Mouse (Mus musculus) kidney, adult 2 months (tissue): ENCODE results near the gene Engase. TPM values are rescaled to one million over a fixed set of nuclear protein-coding genes. Genes with fewer than 3 reads are reported as not detected.
A peak's percentile ranks its signal among the peaks of the same experiment; 100 is the strongest.

Experiments
- DNase-seq: peaks from one replicate; pipeline ENCODE4 v3.0.0; 2021
- H3K27ac ChIP-seq: fragments of 200-500 bp; 2 replicates; pipeline ENCODE4 v1.5.1; 2012; ENCODE audit warnings: low read depth, low read length, control low read depth, inconsistent platforms; ENCODE audit not compliant: insufficient read depth
- H3K27me3 ChIP-seq: fragments of 200-500 bp; replicated peaks from 2 replicates; pipeline ENCODE4 v1.6.1; 2012; ENCODE audit warnings: mild to moderate bottlenecking, moderate library complexity, low read length, inconsistent platforms; ENCODE audit not compliant: control insufficient read depth, insufficient read depth
- H3K36me3 ChIP-seq: fragments of 200-500 bp; 2 replicates; pipeline ENCODE4 v1.6.1; 2012; ENCODE audit warnings: mild to moderate bottlenecking, moderate library complexity, low read length, inconsistent platforms; ENCODE audit not compliant: control insufficient read depth, insufficient read depth
- H3K4me1 ChIP-seq: fragments of 200-500 bp; 2 replicates; pipeline ENCODE4 v1.6.1; 2011; ENCODE audit warnings: low read length; ENCODE audit not compliant: control insufficient read depth, insufficient read depth
- H3K4me3 ChIP-seq: fragments of 200-500 bp; 2 replicates; pipeline ENCODE4 v1.5.1; 2011; ENCODE audit warnings: mild to moderate bottlenecking, low read depth, low read length, control low read depth; ENCODE audit not compliant: insufficient read depth
- CTCF ChIP-seq: fragments of 200-500 bp; conservative IDR thresholded peaks from 2 replicates; pipeline ENCODE4 v1.5.1; 2011; ENCODE audit warnings: low read depth, mild to moderate bottlenecking, control low read depth, low read length, moderate library complexity, mixed read lengths; ENCODE audit not compliant: insufficient read depth, insufficient read length
- POLR2A ChIP-seq: fragments of 200-500 bp; IDR thresholded peaks from one replicate; pipeline ENCODE4 v1.6.1; 2011; ENCODE audit warnings: low read depth, low read length, control low read depth
- WGBS: fragments of 180-500 bp; shearing (Covaris S2); methylation state at CpG from one replicate; pipeline ENCODE4 v1.1.7; 2018; 5-methylcytosine and 5-hydroxymethylcytosine counted together
- polyA plus RNA-seq: library from polyadenylated mRNA; depleted of rRNA; stranded (reverse); fragments of >200 nt; gene quantifications from 2 replicates; pipeline ENCODE4 v1.2.3, GENCODE M21; 2012

Engase gene
- polyA plus RNA-seq, 1 experiment: 12.3 TPM

DNA sequence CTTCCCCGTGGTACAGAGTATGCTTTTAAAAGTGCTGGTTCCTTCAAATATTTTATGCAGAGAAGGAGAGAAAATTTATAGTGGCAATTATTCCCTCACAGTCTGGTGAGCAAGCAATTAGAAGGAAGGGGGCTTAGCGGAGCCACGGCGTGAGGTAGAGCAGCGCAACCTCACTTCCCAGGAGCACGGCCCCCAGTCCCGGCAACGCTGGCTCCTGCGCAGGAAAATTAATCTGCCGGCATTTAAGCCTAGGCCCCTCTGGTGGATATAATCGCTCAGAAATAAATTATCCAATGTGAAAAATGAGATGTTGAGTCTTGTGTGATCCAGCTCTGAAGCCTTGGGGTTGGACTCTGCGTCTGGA, 12.3 kb downstream of the Engase start:
- peak overlapping the region; percentile 45; the same call in 1 of the 2 replicates for H3K27ac ChIP-seq
- WGBS: 47% methylated on average over 12 of the region's 12 CpGs
- no peak for TF ChIP-seq POLR2A
- no peak for TF ChIP-seq CTCF

DNA sequence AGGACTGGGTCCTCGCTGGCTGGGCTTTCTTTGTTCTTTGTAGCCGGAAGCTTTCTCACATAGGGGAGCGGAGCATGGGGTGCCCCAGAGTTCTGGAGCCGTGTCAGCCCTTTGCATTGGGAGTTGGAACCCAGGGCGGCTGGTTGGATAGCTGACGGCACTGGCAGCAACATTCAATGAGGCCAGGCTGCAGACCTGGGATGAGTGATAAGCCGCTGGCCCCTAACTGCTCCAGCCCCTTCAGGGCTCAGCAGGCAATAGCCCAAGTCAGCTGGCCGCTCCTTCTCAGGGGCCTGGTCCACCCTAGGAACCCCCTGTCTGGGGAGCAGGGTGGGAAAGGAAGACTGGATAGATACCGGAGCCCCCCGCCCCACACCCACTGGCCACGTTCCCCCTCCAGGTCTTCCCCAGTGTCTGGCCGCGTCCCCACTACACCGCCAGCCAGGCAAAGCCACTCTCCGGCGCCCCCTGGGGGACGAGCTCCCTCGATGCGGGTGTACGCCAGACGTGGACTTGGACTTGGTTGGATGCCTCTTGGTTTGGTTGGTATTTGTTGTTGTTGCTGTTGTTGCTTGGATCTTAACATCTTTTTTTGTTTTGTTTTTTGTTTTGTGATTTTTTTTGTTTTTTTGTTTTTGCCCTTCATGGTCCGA, 14.1 kb downstream of the Engase start:
- peak; percentile 56 for DNase-seq

More for the DNA sequence above, 12.3 kb downstream of the Engase start:
- Histone ChIP-seq H3K36me3 (no peaks in the 10 kb centered on the region), H3K27me3 (no peaks in the 10 kb centered on the region), H3K4me1 (no peaks in the 10 kb centered on the region), H3K4me3 (no peak overlapping the region)
- DNase-seq: no peak

DNA sequence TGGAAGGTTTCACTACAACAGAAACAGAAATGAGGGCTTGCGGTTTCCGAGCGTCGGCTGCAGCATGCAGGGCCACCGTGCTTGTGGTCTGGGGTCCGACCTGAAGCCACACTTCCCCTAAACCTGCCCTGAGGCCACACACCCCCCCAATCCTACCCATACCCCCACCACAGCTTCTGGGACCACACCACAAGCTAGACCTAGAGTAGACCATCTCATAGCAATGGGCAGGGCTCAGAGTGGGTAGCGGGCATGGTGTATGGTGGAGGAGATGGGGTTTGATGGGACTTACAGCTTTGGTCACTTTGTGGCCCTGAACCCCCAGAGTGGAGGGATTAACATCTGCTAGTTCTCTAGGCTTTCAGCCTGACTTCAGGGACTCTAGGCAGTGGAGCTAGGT, 14.6 kb downstream of the Engase start:
- no peak overlapping the region for H3K27ac ChIP-seq
- no peak overlapping the region for H3K4me3 ChIP-seq
- no peaks in the 10 kb centered on the region for H3K27me3 ChIP-seq
- H3K36me3 ChIP-seq: no peaks in the 10 kb centered on the region
- no peak for DNase-seq
- H3K4me1 ChIP-seq: no peaks in the 10 kb centered on the region
- WGBS: 89% methylated on average over 7 of the region's 7 CpGs
- TF ChIP-seq CTCF (no peak), POLR2A (no peak)

More for the DNA sequence above, 14.1 kb downstream of the Engase start:
- 42% methylated on average over 22 of the region's 22 CpGs for WGBS
- no peaks in the 10 kb centered on the region for H3K4me1 ChIP-seq
- no peak overlapping the region for H3K27ac ChIP-seq
- H3K4me3 ChIP-seq: no peak overlapping the region
- TF ChIP-seq CTCF (peak; percentile 77), POLR2A (no peak)
- H3K36me3 ChIP-seq: no peaks in the 10 kb centered on the region
- no peaks in the 10 kb centered on the region for H3K27me3 ChIP-seq

DNA sequence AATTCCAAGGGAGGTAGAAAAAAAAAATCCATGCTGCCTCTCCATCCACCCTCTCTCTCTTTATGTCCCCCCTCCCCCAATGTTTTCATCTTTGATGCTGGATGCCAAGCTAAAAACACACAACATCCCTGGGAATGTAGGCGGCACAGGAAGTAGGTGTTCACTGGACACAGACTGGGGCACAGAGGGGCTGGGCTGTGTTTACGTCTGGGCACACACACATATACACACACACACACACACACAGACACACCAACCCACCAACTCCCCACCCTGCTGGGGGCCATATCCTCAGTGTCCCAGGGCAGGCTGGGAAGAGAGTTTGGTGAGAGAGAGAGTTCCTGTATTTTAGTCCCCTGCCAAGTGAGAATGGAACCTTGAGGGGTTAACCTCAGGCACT, 16.8 kb downstream of the Engase start:
- no peaks in the 10 kb centered on the region for H3K4me1 ChIP-seq
- no peak overlapping the region for H3K4me3 ChIP-seq
- H3K27ac ChIP-seq: no peak overlapping the region
- H3K36me3 ChIP-seq: no peaks in the 10 kb centered on the region
- no peak for DNase-seq
- H3K27me3 ChIP-seq: no peaks in the 10 kb centered on the region
- WGBS: 74% methylated on average over 2 of the region's 2 CpGs
- no peak for TF ChIP-seq CTCF
- no peak for TF ChIP-seq POLR2A

DNA sequence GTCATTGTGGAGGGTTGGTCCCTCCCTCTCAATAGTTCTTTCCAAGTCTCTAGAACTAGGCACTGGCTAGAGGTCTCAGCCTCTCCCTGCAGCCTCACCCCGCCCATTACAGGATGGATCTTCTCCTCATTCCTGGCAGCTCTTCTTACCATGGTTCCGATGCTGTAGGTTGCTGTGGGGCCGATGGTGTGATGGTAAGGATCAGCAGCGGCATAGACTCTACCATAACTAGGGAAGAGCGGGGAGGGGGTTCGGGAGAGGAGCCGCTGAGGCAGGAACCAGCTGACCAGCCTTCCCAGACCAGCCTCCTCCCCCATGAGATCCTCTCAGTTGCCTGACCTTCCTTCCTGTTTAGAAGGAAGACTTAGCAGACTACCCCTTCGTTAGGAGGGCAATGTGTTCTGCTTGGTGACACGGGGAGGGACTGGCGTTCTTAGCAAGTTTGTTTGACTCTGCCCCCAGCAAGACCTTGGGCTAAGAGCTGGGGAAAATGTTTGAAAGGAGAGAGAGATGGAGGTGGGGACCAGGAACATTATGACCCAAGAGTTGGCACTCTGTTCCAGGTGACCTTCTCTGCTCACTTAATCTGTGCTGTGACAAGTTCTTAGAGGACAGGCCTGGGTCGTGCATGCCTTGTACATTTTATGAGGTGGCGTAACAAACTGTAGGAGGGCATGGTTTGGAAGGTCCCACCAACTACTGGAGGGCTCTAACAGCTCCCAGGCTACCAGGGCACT, 17.5 kb downstream of the Engase start:
- Histone ChIP-seq H3K36me3 (no peaks in the 10 kb centered on the region), H3K27me3 (no peaks in the 10 kb centered on the region), H3K4me3 (no peak overlapping the region), H3K4me1 (no peaks in the 10 kb centered on the region), H3K27ac (no peak overlapping the region)
- DNase-seq: peak; percentile 23
- TF ChIP-seq CTCF (no peak), POLR2A (no peak)
- 63% methylated on average over 12 of the region's 12 CpGs for WGBS

DNA sequence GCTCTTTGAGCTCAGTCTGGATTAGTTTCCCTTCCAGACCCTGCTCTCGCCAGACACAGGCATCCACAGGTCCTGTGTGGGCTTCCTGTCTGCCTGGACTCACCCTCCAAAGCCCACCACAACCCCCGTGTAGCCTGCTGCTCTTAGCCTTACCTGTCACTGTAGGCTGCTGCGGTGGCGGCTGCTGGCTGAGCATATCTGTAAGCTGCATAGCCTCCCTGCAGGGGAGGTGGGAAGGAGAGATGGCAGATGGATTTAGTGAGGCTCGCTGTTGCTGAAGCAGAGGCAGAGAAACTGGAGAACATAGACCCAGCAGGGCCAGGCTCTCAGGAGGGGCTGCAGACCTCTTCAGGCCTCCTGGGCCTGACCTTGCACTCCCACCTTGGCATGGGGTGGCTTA, 18.4 kb downstream of the Engase start:
- Histone ChIP-seq H3K27ac (no peak overlapping the region), H3K4me1 (no peaks in the 10 kb centered on the region), H3K4me3 (no peak overlapping the region), H3K36me3 (no peaks in the 10 kb centered on the region), H3K27me3 (no peaks in the 10 kb centered on the region)
- no peak for TF ChIP-seq CTCF
- TF ChIP-seq POLR2A: no peak
- WGBS: 78% methylated on average over 5 of the region's 5 CpGs
- no peak for DNase-seq

DNA sequence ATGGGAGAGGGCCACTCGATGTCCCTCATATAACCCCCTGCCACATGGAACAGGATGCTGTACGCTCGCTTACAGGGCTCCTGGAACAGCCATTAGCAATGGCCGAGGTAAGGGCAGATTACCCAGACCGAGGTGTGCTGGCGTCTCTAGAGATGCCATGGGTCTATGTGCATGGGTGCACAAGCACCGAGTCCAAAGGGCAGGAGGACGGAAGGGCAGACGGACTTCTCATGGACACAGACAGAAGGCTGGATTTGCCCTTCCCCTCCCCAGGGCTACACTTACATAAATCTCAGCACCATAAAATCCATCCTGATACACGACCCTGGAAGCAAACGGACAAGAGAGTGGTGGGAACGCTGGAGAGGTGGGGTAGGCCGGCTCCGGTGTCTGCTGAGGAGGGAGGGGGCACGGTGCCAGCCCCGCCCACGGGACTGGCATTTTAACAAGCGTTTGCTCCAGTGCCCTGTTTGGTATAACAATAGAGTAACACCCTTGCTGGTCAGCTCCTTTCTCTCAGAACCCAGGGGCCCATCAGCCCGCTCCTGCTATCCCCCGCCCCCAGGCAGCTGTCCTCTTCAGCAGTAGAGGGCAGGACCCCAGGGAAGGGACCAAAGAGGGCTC, 19.5 kb downstream of the Engase start:
- no peaks in the 10 kb centered on the region for H3K27me3 ChIP-seq
- H3K36me3 ChIP-seq: no peaks in the 10 kb centered on the region
- TF ChIP-seq POLR2A: no peak
- TF ChIP-seq CTCF: no peak
- DNase-seq: peak; percentile 90
- H3K4me1 ChIP-seq: no peaks in the 10 kb centered on the region
- H3K27ac ChIP-seq: no peak overlapping the region; the same call in 1 of the 2 replicates
- no peak overlapping the region; the same call in 1 of the 2 replicates for H3K4me3 ChIP-seq
- 31% methylated on average over 20 of the region's 20 CpGs for WGBS
